Mouse (Mus musculus): Measurements from ENCODE around the gene Gm826.

Gm826 gene

GRCm38 (mm10) chr2:160353581-160353980 is 19.6 kb upstream of the Gm826 start:
- no peak for DNase-seq (ENCODE audit: low read depth, low spot score)

DNA sequence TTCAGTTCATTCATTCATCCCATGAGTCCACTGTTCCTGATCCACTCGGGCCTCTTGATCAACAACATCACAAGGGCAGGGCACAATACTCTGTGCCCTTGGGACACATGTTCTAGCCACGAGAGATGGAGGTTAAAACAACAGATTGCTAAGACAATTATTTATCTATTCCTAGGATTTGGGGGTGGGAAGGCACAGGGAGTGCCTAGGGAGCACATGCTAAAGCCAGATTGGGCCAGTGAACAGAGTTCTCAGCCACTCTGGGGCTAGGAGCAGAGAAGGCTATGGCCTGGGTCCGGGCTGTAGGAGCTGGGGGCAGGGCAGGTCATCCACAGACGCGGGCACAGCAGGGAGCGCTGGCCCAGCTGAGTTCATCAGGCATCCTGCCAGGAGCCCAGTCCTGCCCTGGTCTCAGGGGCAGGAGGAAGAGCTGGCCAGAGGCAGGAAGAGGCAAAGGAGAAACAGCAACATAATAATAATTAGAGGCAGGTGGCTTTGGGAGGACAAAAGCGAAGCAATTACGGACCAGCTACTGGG is 17.1 kb upstream of the Gm826 start:
- no peak for DNase-seq (ENCODE audit: low read depth, low spot score)

DNA sequence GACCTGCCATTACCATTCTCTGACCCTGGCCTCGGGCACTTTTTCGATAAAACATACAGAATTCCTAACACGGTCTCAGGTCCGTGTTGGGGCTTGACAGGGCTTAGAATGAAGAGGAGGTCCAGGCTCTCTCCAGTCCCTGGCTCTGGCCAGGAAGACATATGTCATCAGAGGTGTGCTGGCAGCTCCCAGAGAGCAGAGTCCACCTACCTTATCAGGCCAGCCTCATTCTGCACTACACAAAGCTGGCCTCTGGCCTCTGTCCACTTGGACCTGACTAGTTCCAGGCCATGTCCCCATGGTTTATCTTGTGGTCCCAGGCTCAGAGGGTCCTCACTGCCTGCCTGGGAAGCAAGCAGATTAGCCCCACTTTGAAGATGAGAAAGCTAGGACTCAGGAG is 15.6 kb upstream of the Gm826 start:
- DNase-seq (ENCODE audit: low read depth, low spot score): no peak

DNA sequence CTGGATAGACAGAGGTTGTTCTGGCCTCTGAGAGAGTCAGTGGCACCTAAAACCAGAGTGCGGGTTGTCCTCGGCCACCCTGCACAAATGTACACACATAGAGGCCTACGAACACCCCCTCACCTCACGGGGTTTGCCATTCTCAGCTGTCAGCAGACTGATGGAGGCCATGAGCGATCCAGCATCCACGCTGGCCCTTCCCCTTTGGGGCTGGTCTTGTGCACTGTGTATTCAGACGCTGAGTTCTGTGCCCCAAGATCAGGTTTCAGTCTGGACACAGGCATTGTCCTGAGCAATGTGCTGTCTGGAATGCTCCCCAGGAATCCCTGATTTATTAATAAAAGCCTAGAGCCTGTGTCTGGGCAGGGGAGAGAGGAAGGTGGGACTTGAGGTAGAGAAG is 14.8 kb upstream of the Gm826 start:
- no peak for DNase-seq (ENCODE audit: low read depth, low spot score)

GRCm38 (mm10) chr2:160348072-160348604 is 14.2 kb upstream of the Gm826 start:
- no peak for DNase-seq (ENCODE audit: low read depth, low spot score)

DNA sequence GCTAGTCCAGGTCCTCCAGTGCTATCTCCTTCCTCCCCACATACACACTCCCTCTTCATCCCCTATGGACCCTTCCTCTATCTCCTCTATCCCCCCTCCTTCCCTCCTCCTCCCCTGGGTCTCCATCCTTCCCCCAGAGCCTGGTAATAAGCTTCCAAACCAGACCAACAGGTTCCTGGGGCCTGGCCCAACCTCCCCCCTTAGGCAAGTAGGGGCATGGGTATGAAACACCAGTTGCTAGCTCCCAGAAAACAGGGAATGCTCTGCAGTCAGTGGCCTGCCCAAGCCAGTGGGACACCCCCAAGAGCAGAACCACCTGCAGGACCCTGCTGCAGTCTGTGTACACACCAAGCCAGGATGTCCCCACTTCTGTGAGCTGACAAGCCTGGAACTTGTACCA is 11.7 kb upstream of the Gm826 start:
- no peak for DNase-seq (ENCODE audit: low read depth, low spot score)

- no peak for DNase-seq (ENCODE audit: low read depth, low spot score)
These were observed 6.2 kb upstream of the Gm826 start for GRCm38 (mm10) chr2:160340121-160340520.

DNA sequence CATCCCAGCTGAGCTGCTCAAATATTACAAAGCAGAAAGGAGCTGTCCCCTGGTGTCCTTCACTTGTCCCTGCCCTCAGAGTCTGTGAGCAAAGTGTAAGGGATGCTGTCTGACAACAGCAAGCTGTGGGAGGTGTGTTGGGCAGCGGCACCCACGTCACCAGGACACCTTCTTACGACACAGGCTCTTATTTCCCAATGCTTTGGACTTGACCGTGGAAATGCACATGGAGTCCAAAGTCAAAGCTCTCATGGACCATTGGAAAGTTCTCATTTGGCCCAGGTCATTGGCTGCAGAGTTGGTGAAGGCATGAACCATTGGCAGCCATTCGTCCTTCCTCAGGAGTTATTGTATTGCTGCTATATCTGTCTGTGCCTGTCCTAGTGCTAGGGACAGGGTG is 5.6 kb upstream of the Gm826 start:
- no peak for DNase-seq (ENCODE audit: low read depth, low spot score)

DNA sequence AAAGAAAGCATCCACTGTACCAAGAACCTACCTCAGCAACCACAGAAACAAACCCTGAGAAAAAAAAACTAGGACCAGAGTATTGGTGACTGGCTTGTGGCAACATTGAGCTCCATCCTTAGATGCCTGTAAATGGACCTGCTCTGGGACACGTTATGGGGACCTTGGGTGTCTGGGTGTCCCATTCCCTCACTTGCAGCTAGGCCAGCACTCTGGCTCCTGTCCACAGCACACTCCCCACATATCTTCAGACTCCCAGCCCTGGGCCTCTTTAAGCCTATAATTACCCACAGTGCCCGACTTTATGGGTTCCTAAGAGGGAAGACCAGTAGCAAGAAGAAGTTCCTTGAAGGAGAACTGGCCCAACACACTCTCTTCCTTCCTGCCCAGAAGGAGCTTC is 2.1 kb upstream of the Gm826 start:
- DNase-seq (ENCODE audit: low read depth, low spot score): no peak

DNA sequence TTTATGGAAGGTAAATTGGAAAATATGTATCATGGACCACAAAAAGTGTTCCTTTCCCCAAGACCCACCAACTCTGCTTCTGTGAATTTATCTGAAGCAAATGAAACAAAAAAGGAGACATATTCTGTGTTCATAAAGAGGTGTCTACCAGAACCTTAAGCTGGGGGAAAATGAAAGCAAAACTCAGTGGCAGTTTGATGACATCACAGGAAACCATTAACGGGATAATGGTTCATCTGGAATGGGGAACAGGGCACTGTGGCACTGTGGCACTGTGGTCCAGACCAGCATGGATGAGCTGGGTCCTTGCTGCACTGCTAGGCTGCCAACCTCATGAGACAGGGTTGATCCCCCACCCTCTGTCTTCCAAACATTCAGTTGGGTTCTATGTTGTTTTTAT is 1.1 kb upstream of the Gm826 start:
- DNase-seq (ENCODE audit: low read depth, low spot score): no peak

- no peak for DNase-seq (ENCODE audit: low read depth, low spot score)
These were observed 1.2 kb downstream of the Gm826 start for GRCm38 (mm10) chr2:160332516-160333325.

DNA sequence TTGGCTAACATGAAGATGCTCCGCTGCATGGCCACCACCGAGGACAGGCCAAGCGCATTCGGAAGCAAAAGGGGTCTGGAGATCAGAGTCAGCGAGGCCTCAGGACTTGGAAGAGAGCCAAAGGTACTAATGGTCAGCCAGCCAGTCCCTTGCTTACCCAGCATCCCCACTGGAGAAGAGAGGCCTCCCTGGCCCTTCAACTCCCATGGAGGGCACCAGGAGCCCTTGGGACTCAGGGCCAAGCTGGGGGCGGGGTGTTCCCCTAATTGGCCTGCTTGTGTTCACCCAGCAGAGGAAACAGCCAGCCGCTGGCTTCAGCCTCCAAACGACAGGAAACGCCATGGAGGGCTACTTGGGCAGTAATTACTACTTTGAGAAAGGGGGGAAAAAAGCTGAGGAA is 5.1 kb downstream of the Gm826 start:
- DNase-seq (ENCODE audit: low read depth, low spot score): no peak

- no peak for DNase-seq (ENCODE audit: low read depth, low spot score)
These were observed 6.2 kb downstream of the Gm826 start for GRCm38 (mm10) chr2:160327716-160328115.

DNA sequence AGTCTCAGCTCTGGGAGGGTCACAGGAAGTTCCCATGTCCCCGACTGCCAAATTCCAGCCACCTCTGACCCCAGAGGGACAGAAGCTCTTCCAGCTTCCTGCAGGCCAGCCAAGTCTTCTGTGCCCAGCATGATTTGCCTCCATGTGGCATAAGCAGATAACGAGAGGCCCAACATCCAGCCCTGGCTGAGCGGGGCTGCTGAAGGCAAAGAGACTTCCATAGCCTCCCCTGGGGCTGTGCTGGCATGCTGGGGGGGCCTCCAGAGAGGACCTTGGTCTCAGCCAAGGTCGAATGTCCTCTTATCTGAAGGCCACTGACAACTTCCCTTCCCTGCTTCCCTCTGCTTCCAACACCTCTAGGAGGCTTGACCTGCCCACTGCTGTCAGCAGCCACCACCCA is 6.8 kb downstream of the Gm826 start:
- no peak for DNase-seq (ENCODE audit: low read depth, low spot score)

DNA sequence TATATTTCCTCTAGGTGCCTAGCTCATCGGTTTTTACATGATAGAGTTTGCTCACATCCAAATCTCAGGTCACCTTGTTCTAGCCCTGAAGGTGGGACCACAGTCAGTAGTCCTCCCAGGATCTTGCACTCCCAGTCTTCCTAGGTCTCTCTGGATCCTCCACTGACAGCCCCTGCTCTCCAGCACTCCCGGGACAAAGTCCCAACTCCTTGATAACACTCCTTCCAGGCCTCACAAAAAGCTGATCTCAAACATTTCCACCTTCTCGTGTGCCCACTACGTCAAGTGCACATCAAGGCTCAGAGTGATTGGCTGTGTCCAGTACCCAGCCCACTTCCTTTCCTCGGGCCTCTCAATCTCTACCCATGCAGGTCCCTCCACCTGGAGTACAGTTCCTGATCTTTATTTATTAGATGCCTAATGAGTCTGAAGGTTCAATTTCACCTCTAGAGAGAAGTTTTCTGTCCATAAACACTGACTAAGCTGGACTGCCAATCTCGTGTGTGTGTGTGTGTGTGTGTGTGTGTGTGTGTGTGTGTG is 8.8 kb downstream of the Gm826 start:
- DNase-seq (ENCODE audit: low read depth, low spot score): no peak

GRCm38 (mm10) chr2:160321829-160322228 is 12.1 kb downstream of the Gm826 start:
- DNase-seq (ENCODE audit: low read depth, low spot score): no peak

DNA sequence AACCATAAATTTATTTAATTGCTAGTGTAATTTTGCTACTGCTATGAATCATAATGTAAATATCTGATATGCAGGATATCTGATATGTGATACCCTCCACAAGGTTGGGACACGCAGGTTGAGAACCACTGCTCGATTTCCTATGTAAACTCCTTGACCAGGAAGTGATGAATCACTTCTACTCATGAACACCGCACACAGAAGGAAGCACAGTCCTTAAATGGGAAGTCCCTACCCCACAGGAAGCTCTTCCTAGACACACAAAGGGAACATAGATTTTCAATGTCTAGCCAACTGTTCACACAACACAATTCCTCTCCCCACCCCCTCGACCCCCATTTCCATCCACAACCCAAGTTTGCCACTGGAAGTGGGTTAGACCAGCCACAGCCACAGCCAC is 15.7 kb downstream of the Gm826 start:
- DNase-seq (ENCODE audit: low read depth, low spot score): no peak

DNA sequence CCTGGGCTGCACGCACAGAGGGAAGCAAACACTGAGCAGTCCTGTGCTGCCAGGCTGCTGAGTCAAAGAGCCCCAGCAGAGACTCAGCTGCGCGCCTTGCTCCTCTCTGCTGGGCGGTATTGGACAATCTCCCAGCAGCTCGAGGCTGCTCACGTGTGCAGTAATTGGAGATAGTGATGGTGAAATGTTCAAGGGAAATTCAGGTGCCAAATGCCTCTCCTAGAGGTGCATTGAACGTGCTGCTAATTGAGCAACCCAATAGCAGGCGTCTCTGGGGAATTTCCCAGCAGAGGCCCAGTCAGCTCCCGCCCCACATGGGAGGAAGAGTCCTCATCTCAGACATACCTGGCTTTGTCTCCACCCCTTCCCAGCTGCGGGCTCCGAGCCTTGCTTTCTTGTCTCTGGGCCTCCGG is 20.4 kb downstream of the Gm826 start:
- no peak for DNase-seq (ENCODE audit: low read depth, low spot score)

DNA sequence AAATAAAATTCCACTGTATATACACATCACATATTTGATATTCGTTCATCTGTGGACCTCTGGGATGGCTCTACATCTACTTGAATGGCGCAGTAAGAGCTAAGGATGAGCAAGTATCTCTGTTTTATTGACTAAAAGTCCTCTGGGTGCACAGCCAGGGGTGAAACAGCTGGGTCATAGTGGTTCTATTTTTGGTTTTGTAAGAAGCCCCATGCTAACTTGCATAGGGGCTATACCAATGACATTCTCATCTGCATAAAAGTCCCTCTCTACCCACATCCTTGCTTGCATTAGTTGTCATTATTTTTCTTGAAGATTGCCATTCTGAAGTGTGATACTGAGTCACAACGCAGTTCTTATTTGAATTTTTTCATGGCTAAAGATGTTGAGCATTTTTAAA is 28.9 kb downstream of the Gm826 start:
- DNase-seq (ENCODE audit: low read depth, low spot score): no peak

GRCm38 (mm10) chr2:160303992-160304391 is 30.0 kb downstream of the Gm826 start:
- no peak for DNase-seq (ENCODE audit: low read depth, low spot score)

GRCm38 (mm10) chr2:160302013-160302412 is 31.9 kb downstream of the Gm826 start:
- DNase-seq (ENCODE audit: low read depth, low spot score): no peak

- DNase-seq (ENCODE audit: low read depth, low spot score): no peak
These were observed 35.4 kb downstream of the Gm826 start for GRCm38 (mm10) chr2:160298586-160298985.

DNA sequence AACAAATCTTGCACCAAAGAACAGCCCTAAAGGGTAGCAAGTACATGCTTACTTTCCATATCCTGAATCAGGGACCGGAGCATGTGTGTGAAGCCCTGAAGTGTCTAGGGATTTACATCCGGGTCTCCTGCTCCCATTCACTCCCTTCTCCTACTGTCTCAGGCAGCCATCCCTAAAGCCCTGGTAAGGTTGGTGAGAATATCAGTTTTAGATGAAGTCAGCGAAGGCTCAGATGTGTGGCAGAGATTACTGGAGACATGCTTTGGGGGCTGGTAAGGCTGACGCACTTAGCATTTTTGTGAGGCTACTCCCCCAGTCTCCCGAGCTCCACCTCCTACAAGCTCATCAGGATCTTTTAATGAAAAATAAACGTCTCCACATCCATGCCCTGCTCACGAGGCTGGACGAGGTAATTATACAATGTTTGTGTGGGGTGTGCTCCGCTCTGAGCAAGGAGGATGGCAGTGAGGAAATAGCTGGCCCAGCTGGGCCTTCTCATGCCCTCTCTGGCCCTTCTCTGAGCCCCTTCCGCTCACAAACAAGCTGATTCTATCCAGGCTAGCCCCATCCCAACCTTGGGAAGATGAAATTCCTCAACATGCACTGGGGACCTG is 45.3 kb downstream of the Gm826 start:
- no peak for DNase-seq (ENCODE audit: low read depth, low spot score)
